Mouse (Mus musculus): Measurements from ENCODE around the gene Arl8b. TPM values are rescaled to one million over a fixed set of nuclear protein-coding genes. Genes with fewer than 3 reads are reported as not detected.

Gene Arl8b
- polyA plus RNA-seq, 1 experiment = 15.7 TPM

DNA sequence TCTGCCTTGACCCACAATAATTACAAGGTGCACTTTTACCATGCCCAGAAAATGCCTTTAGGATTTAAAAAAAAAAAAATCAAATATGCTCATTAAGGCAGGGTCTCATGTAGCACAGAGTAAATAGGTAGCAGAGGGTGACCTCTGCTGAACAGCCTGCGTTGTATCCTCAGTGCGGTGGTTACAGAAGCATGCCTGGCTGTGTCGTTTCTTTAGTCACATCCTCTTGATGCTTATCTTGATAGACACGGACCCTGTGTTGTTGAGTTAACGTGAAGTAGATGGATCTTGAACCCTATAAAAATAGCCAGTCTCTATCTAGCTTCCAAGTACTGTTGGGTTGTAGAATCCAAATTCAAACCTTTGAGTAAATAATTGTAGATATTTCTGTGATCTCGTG, 50.1 kb downstream of the Arl8b start:
- no peak overlapping the region for H3K27ac ChIP-seq (ENCODE audit: control insufficient read depth, insufficient read depth, low read depth, low read length, poor library complexity)
- H3K4me3 ChIP-seq (replicated peaks; ENCODE audit: control insufficient read depth, low read depth, low read length) = no peak overlapping the region
- WGBS = 25% methylated on average over 6 of the region's 6 CpGs
- peaks cover 6% of the 10 kb centered on the region for H3K4me1 ChIP-seq (ENCODE audit: control insufficient read depth, insufficient read depth, low read length)
- TF ChIP-seq CTCF (IDR thresholded peaks at IDR 0.05; ENCODE audit: control insufficient read depth, insufficient read depth, low read length) (no peak), POLR2A (IDR thresholded peaks at IDR 0.05; ENCODE audit: borderline replicate concordance, control insufficient read depth, low read depth, low read length) (no peak)

DNA sequence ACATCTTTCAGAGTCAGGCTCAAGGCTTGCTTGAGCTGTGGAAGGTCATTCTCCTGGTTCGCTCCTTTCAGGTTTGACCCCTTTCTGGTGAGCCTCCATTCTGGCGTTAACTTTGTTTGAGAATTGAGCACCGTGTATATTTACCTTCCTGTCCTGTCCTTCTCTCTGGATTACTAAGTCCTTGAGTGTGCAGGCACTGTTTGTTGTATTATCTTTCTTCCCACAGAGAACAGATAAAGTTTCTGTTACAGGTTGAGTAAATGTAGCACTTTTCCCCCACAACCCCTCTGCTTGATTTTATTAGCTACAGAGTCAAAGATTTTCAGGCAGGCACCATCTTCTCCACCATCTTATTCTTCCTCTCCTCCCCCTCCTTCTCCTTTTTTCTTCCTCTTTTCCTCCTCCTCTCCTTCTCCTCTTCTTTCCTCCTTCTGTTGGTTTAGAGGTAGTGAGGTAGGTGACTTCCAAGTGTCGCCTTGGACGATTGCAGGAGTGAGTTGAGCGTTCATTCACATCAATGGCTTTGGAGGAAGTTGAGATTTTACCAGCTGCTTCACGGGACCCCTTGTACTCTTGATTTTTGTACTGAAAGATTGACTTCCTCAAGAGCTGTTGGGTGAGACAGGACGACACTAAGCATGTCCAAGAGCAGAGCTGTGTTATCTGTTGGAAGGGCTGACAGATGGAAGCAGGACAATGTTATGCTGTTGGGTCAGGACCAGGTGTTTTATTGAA, 51.2 kb downstream of the Arl8b start:
- peaks cover 6% of the 10 kb centered on the region for H3K4me1 ChIP-seq (ENCODE audit: control insufficient read depth, insufficient read depth, low read length)
- 29% methylated on average over 8 of the region's 8 CpGs for WGBS
- H3K4me3 ChIP-seq (replicated peaks; ENCODE audit: control insufficient read depth, low read depth, low read length) = no peak overlapping the region
- H3K27ac ChIP-seq (ENCODE audit: control insufficient read depth, insufficient read depth, low read depth, low read length, poor library complexity) = no peak overlapping the region
- TF ChIP-seq POLR2A (IDR thresholded peaks at IDR 0.05; ENCODE audit: borderline replicate concordance, control insufficient read depth, low read depth, low read length) = no peak
- no peak for TF ChIP-seq CTCF (IDR thresholded peaks at IDR 0.05; ENCODE audit: control insufficient read depth, insufficient read depth, low read length)

DNA sequence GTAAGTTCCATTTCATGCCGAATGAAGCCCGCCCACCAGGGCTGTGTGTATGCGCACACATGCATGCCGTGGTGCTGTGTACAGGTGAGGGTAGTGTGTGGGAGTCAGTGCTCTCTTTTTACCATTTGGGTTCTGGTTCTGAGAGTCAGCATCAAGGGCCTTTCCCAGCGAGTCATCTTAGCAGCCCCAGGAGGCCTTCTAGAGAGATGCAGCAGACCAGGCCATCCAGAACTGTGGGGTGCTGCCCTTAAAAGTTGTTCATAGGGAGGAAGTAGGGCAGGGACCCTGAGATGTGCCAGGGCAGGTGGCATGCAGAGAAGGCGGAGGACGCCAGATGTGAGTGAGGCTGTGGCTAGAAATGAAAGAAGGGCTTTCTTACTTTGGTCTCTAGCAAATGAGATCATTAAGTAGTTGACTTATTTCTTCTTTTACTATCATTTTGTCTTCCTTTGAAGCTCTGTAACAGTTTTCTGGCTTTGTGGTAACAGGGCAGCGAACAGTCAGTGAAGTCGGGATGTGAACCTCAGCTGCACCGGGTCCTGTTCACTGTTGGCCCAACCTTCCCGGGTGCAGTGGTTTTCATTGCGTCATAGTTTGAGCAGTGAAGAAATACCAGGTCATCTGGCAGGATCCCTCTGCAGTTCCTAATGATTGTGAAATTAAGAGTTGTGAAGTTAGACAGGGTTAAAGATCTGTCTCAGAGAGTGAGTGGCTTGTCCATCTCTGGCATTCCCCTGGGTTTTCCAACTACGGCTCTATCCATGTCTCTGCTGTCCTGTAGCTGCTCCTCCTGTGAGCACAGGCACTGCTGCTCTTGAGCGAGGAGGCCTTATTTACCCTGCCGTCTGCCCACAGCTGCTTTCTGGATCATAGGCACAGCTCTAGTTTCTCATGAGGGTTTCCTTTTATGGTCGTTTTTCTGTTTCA, 53.1 kb downstream of the Arl8b start:
- Histone ChIP-seq H3K27ac (ENCODE audit: control insufficient read depth, insufficient read depth, low read depth, low read length, poor library complexity) (peak overlapping the region; percentile 73), H3K4me1 (ENCODE audit: control insufficient read depth, insufficient read depth, low read length) (peaks cover 6% of the 10 kb centered on the region), H3K4me3 (replicated peaks; ENCODE audit: control insufficient read depth, low read depth, low read length) (no peak overlapping the region)
- WGBS = 36% methylated on average over 16 of the region's 16 CpGs
- TF ChIP-seq POLR2A (IDR thresholded peaks at IDR 0.05; ENCODE audit: borderline replicate concordance, control insufficient read depth, low read depth, low read length) = no peak
- no peak for TF ChIP-seq CTCF (IDR thresholded peaks at IDR 0.05; ENCODE audit: control insufficient read depth, insufficient read depth, low read length)

DNA sequence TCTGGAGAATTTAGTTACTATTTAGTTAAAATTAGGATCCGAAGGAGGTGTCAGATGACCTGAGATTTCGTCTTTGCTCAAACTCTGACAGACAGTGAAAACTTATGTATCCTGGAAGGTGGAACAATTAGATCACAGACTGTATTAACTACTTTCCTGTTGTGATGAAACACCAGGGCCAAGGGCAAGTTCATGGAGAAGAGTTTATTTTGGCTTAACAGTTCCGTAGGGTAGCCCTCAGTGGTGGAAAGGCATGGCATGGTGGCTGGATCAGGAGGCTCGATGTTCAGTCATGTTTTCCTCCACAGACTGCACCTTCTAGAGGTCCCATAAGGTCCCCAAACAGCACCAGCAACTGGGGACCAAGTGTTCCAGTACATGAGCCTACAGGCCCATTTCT, 54.2 kb downstream of the Arl8b start:
- peaks cover 6% of the 10 kb centered on the region for H3K4me1 ChIP-seq (ENCODE audit: control insufficient read depth, insufficient read depth, low read length)
- no peak for TF ChIP-seq CTCF (IDR thresholded peaks at IDR 0.05; ENCODE audit: control insufficient read depth, insufficient read depth, low read length)
- no peak for TF ChIP-seq POLR2A (IDR thresholded peaks at IDR 0.05; ENCODE audit: borderline replicate concordance, control insufficient read depth, low read depth, low read length)
- 78% methylated on average over 4 of the region's 4 CpGs for WGBS
- H3K27ac ChIP-seq (ENCODE audit: control insufficient read depth, insufficient read depth, low read depth, low read length, poor library complexity) = no peak overlapping the region
- H3K4me3 ChIP-seq (replicated peaks; ENCODE audit: control insufficient read depth, low read depth, low read length) = no peak overlapping the region

DNA sequence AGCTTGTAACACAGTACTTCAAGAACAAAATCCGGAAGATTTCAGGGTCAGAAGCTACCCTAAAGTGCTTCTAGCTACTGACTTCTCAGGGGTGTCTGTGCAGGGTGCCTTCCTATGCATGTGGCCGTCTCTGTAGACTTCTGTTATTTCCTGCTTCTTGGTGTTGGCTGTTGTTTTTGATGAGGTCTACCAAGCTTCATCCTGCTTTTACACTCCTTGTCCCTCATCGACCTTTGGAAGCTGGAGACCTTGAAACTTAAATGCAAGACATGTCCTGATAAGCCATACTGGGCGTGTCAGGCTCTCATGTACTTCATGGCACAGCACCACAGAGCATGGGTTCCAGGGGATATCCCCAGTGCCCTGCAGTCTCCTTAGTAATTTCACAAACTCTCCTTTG, 55.1 kb downstream of the Arl8b start:
- no peak overlapping the region for H3K4me3 ChIP-seq (replicated peaks; ENCODE audit: control insufficient read depth, low read depth, low read length)

DNA sequence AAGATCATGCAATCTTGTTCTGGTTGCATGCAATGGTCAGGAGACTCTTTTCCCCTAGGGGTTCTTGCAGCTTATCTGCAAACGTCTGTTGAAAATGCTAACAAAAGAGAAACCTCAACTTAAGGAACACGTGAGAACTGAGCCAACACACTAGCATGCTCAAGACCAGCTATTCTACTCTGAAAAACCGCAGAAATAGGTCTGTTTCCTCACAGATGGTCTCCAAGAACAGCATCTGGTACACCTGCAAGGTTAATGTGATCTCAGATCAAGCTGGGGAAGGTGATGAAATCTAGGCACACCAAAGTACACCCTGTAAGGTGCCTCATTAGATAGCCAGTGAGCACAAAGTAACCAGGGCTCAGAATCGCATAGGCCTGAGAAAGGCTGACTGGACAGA, 56.5 kb downstream of the Arl8b start:
- 60% methylated on average over 4 of the region's 4 CpGs for WGBS
- TF ChIP-seq CTCF (IDR thresholded peaks at IDR 0.05; ENCODE audit: control insufficient read depth, insufficient read depth, low read length) (no peak), POLR2A (IDR thresholded peaks at IDR 0.05; ENCODE audit: borderline replicate concordance, control insufficient read depth, low read depth, low read length) (no peak)
- Histone ChIP-seq H3K4me3 (replicated peaks; ENCODE audit: control insufficient read depth, low read depth, low read length) (no peak overlapping the region), H3K27ac (ENCODE audit: control insufficient read depth, insufficient read depth, low read depth, low read length, poor library complexity) (no peak overlapping the region), H3K4me1 (ENCODE audit: control insufficient read depth, insufficient read depth, low read length) (peaks cover 4% of the 10 kb centered on the region)

More for the DNA sequence above, 55.1 kb downstream of the Arl8b start:
- WGBS = 71% methylated on average over 4 of the region's 4 CpGs
- Histone ChIP-seq H3K27ac (ENCODE audit: control insufficient read depth, insufficient read depth, low read depth, low read length, poor library complexity) (no peak overlapping the region), H3K4me1 (ENCODE audit: control insufficient read depth, insufficient read depth, low read length) (peaks cover 6% of the 10 kb centered on the region)
- TF ChIP-seq POLR2A (IDR thresholded peaks at IDR 0.05; ENCODE audit: borderline replicate concordance, control insufficient read depth, low read depth, low read length) (no peak), CTCF (IDR thresholded peaks at IDR 0.05; ENCODE audit: control insufficient read depth, insufficient read depth, low read length) (no peak)

DNA sequence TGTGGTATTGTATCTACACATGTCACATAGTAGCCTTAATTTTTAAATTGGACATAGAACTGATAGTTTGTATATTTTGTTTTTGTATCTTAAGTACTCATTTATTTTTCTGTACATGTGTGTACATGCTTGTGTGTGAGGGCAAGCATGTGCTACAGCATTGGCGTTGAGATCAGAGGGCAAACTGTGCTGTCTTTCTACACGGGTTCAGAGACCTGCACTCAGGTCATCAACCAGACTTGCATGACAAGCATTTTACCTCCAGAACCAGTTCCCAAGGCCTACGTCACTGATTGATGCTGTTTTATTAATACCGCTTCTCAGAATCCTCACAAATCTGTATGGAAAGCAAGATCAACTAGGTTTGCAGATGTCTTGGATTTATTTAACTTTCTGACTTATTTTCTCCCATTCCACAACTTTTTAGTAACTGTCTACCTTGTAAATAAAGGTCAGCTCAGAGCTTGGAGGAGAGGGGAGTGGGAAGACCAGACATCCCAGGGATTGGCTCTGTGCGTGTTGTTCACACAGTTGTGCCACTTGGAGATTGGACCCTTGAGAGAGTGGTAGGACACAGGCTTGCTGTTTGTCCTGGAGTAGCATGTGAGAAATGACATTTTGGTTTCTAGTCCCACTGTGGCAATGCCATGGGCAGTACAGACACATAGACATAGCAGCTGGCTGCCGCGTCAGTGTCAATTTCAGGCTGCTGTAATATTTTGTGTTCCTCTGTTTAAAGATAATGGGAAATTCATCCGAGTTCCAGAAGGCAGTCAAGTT, 58.2 kb downstream of the Arl8b start:
- Histone ChIP-seq H3K27ac (ENCODE audit: control insufficient read depth, insufficient read depth, low read depth, low read length, poor library complexity) (no peak overlapping the region), H3K4me3 (replicated peaks; ENCODE audit: control insufficient read depth, low read depth, low read length) (no peak overlapping the region), H3K4me1 (ENCODE audit: control insufficient read depth, insufficient read depth, low read length) (no peaks in the 10 kb centered on the region; the same call in 1 of the 2 replicates)
- TF ChIP-seq POLR2A (IDR thresholded peaks at IDR 0.05; ENCODE audit: borderline replicate concordance, control insufficient read depth, low read depth, low read length) = no peak
- TF ChIP-seq CTCF (IDR thresholded peaks at IDR 0.05; ENCODE audit: control insufficient read depth, insufficient read depth, low read length) = no peak
- 90% methylated on average over 8 of the region's 8 CpGs for WGBS
